Mouse (Mus musculus): ENCODE measurements around the gene Slc41a1.

- TF ChIP-seq POLR2A (IDR thresholded peaks at IDR 0.05; ENCODE audit: low read depth, low read length) (no peak), CTCF (IDR thresholded peaks at IDR 0.05; ENCODE audit: extremely low read depth, insufficient read length, insufficient replicate concordance, low read depth, low read length) (no peak)
These were observed 4.3 kb upstream of the Slc41a1 start for GRCm38 (mm10) chr1:131822856-131823492.

Data from small intestine, adult 2 months (tissue).